Mouse (Mus musculus): ENCODE measurements around the gene Cyb561d1.

Cyb561d1 gene

GRCm38 (mm10) chr3:108203621-108204325, 2.8 kb upstream of the Cyb561d1 start:
- DNase-seq, result peak; percentile 83

GRCm38 (mm10) chr3:108203212-108203611, 2.2 kb upstream of the Cyb561d1 start:
- DNase-seq, result no peak

DNA sequence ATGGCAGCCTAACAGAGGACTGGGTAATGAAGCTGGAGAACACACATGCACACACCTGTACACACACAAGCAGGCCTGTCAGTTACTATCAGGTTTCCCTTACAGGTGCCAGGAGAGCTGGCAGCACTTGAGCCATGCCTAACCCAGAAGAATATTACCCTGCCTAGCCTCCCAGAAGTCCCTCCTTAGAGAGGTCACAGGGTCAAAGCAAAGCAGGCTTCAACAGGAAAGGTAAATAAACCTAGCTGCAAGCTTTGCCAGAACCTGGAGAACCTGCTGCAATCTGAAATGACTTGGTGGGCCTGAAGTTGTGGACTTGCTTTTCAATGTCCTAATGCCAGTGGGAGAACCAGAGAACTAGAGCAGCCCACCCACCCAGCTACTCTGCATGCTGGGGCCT, 1.5 kb upstream of the Cyb561d1 start:
- no peak for DNase-seq

GRCm38 (mm10) chr3:108199231-108199630, 1.8 kb downstream of the Cyb561d1 start:
- DNase-seq, result no peak

- peak; percentile 35 for DNase-seq
Measured at GRCm38 (mm10) chr3:108197066-108197497, 3.9 kb downstream of the Cyb561d1 start.

DNA sequence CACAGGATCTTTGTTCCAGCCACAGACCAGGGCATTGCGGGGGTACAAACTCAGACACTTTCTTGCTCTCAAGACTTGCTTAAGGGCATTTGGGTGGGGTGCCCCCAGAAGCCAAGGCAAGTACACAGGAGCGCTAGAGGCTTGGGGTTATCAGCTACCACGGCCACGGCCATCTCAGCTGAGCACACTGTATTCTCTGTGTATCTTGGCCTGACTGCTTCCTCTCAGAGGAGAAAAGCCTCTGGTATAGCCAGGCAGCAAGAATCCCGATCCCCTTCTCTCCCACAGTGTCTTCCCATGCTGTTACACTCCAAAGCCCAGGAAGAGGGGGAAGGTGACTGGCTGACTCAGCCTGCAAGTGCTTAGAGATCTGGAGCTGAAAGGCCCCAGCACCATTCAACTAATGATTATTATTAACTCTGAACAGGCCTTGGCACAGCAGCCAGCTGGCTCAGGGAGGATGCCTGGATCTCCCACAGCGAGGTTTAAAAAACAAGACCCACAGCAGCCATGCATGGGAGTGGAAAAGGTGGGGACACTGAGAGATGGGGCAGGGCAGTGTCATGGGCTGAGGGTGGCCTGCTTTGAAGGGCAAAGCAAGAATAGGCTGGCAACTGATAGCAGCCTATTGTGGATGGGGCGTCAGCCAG, 4.9 kb downstream of the Cyb561d1 start:
- no peak for DNase-seq

DNA sequence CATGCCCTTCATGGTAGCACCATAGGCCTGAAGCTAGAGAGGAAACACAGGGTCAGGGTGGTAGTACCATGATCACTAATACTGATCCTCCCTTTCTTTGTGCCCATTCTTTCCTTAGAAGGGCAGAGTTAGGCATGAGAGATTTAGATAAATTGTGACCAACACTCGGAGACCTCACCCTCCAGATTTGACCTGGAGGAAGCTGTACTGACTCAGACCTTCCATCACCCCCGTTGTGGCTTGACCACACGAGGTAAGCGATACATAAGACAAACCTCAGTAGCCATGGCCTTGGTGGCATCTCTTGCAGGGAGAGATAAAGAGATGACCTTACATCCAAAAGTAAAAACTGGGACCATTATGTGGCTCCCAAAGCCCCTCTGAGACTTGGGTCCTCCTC, 5.7 kb downstream of the Cyb561d1 start:
- DNase-seq, result no peak

GRCm38 (mm10) chr3:108193686-108194085, 7.3 kb downstream of the Cyb561d1 start:
- no peak for DNase-seq

DNA sequence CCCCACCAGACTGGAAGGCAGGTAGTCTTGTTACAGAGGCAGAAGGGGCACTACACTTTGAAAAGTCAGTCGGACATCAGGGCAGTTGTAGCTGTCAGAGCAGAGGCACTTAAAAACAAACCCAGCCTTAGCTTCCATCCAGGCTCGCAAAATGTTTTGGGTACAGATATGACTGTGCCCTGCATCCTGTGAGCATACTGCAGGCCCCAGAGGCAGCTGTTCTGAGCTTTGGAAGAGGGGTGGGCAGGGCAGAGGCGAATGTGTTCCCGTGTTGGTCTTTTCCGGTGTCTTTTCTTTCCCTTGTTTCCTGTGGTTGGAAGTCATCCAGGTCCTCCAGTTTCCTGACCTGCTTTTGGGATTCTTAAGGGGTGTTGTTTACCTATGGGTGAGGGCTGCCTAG, 11.1 kb downstream of the Cyb561d1 start:
- no peak for DNase-seq

GRCm38 (mm10) chr3:108188716-108189490, 12.1 kb downstream of the Cyb561d1 start:
- no peak for DNase-seq

DNA sequence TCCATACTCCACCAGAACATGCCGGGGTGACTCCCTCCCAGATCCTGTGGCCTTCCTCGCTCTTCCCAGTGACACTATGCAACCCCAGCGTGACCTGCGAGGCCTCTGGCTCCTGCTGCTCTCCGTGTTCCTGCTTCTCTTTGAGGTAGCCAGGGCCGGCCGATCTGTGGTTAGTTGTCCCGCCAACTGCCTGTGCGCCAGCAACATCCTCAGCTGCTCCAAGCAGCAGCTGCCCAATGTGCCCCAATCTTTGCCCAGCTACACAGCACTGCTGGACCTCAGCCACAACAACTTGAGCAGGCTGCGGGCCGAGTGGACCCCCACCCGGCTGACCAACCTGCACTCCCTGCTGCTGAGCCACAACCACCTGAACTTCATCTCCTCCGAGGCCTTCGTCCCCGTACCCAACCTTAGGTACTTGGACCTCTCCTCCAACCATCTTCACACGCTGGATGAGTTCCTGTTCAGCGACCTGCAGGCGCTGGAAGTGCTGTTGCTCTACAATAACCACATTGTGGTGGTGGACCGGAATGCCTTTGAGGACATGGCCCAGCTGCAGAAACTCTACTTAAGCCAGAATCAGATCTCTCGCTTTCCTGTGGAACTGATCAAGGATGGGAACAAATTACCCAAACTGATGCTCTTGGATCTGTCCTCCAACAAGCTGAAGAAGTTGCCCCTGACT, 13.8 kb downstream of the Cyb561d1 start:
- DNase-seq, result no peak

GRCm38 (mm10) chr3:108186098-108187047, 14.6 kb downstream of the Cyb561d1 start, which contains the start of gene Amigo1:
TSS of gene Amigo1 (plus strand) at chr3:108186335.
- peak; percentile 45 for DNase-seq

DNA sequence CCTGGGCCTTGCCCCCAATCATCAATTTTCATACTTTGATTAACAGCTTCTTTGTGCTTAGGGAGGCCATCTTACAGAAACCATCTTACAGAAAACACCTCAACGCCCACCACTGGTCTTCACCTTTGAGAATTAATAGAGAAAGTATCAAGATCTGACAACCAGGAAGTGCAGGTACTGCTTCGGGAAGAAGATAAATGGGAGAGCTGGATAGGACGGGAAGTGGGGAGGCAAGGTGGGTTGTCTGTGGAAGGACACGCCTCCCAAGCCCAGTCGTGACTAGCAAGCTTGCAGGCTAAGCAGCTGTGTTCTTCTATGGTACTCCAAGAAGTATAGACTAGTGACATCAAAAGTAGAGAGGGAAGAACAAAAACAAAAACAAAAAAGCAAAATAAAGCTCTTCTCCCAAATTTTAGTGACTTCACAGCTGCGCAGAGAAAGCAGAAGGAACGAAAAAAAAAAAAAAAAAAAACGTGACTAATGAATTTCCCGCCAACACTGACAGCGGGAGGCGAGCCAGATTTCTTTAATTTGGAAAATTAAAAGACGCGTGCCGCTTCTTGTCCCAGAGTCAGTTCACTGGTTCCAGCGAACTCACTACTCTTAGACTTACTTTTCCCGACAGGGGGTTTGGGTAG, 15.4 kb downstream of the Cyb561d1 start:
- no peak for DNase-seq

DNA sequence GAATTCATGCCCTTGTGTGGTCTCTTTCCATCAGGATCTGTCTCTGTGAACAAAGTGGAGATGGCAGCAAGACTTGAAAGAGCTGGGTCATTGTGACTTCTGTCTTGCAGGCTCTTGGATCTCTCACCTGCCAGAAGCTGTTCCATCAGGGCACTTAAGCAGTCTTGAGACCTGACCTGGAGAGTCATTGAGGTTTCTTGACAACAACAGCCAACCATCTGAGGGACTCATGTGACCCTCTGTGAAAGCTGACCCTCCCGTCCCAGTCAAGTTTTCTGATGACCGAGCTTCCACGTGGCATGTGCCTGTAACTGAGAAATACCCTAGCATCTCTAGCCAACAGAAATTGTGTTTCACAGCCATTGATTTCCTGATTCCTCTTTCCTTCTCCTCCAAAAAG, 16.3 kb downstream of the Cyb561d1 start:
- DNase-seq, result no peak

DNA sequence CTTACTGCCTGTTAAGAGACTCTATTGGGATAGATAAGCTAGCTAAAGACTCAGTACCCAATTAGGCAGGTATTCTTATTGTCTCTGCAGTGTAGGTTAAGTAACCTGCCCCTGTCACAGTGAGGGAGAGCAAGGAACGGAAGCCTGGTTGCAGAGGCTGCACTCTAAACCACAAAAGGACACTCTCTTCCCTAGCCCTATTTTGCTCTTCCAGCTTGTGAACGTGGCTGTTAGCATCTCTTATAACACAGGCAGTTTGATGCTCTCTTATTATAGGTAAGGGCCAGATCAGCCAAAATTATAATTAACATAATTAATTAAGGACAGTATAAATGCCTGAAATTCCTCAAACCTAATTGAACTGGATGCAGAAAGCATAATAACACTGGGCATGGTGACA, 20.5 kb downstream of the Cyb561d1 start:
- no peak for DNase-seq

GRCm38 (mm10) chr3:108178756-108179715, 22.0 kb downstream of the Cyb561d1 start:
- DNase-seq, result no peak

GRCm38 (mm10) chr3:108174672-108175531, 26.1 kb downstream of the Cyb561d1 start:
- DNase-seq, result no peak

DNA sequence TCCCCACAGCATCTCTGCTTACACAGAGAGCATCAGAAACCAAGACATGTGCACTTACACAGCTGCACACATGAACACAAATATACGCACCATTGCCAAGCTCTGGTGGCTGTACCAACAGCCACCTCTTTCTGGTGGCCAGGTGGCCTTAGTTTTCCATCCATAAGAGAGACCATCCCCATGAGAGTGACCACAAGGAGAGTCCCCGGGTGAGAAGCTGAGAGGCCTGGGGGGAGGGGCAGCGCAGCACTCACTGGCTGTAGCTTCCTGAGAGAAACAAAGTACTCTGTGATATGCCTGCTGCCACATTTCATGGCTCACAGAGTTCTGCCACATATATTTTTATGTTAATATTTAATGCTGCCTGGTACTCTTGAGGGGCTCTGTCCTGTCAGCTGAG, 31.8 kb downstream of the Cyb561d1 start:
- no peak for DNase-seq

DNA sequence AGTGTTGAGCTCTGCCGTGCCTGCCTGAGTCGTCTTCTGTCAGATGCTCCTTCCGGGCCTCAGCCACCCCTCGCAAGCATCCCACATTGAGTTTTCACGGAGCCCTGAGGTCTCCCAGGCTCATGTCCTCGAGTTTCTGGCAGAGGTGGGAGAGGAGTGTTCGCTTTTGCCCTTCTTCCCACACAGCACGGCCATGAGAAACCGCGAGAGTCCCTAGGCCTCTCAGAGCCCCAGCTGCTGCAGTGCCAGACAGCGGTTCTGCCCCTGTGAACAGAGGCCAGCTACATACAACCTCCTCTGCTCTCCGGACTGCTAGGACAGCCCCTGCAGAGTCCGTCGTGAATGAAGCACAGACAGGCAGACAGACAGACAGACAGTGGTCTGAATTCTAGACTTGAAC, 33.5 kb downstream of the Cyb561d1 start:
- DNase-seq, result no peak
